Mouse (Mus musculus): ENCODE measurements around the gene Frat2.

- TF ChIP-seq CHD1 (IDR thresholded peaks at IDR 0.05; ENCODE audit: low read depth, low read length) (no peak), CTCF (IDR thresholded peaks at IDR 0.05 in 2 of 3, conservative IDR thresholded peaks at IDR 0.05 in 1 of 3; ENCODE audit: control insufficient read depth in 1 of 3, insufficient read depth in 1 of 3, low read depth in 2 of 3, low read length in 3 of 3, poor library complexity in 1 of 3, severe bottlenecking in 1 of 3) (no peak), MAX (IDR thresholded peaks at IDR 0.05; ENCODE audit: low read length) (0 out of 2 replicates have a peak, but pooled peaks have one; percentile 33), POLR2AphosphoS5 (IDR thresholded peaks at IDR 0.05; ENCODE audit: borderline replicate concordance, low read depth, low read length) (no peak), TAL1 (IDR thresholded peaks at IDR 0.05; ENCODE audit: low read length) (no peak), ZC3H11A (IDR thresholded peaks at IDR 0.05; ENCODE audit: low read depth, low read length) (no peak)
These were observed 5.7 kb downstream of the Frat2 start for GRCm38 (mm10) chr19:41842196-41842595.

Measured in MEL (cell line).